ENCODE assay signal across 20 mouse cellular contexts in genomic region chr11:118369657-118370056, GRCm38 (mm10). TPM values are rescaled to one million over a fixed set of nuclear protein-coding genes. Genes with fewer than 3 reads are reported as not detected.
DNase-seq lines count a peak whose midpoint lies in the region; ATAC-seq and TF ChIP-seq lines count a peak whose summit lies in the region.
"Had no signal": no experiment of that assay in that cellular context is flagged by ENCODE, and none has a peak within 500 bp of the region (broad histone marks: within the 10 kb centered on the region; RNA-seq: fewer than 3 reads in every experiment).

No protein-coding gene starts in this region.

- no peak for TF ChIP-seq CTCF in lung, postnatal 0 days (IDR thresholded peaks at IDR 0.05)

- no peak overlapping the region for H3K27ac ChIP-seq in lung, postnatal 0 days (ENCODE audit: low read length)
- peak overlapping the region; percentile 2; the same call in 1 of the 2 replicates for H3K27ac ChIP-seq in limb, embryonic 10.5 days
- H3K27ac ChIP-seq in forebrain, embryonic 13.5 days = no peak overlapping the region
- H3K27ac ChIP-seq: heart, adult 2 months; hindbrain, embryonic 12.5 days had no signal

- H3K27me3 ChIP-seq in lung, postnatal 0 days (replicated peaks; ENCODE audit: insufficient read depth, low read length) = no peaks in the 10 kb centered on the region
- no peaks in the 10 kb centered on the region for H3K27me3 ChIP-seq in limb, embryonic 10.5 days (ENCODE audit: low read depth, poor library complexity, severe bottlenecking)
- H3K27me3 ChIP-seq in forebrain, embryonic 13.5 days = no peaks in the 10 kb centered on the region
- H3K27me3 ChIP-seq: hindbrain, embryonic 12.5 days had no signal

- ATAC-seq in lung, postnatal 0 days = no peak
- ATAC-seq in forebrain, embryonic 13.5 days = no peak
- ATAC-seq: forebrain, embryonic 14.5 days; hindbrain, embryonic 16.5 days; inflammation-experienced regulatory T-cells, adult 6 months had no signal

- WGBS in lung, postnatal 0 days = 73% methylated on average over 8 of the region's 8 CpGs
- 80% methylated on average over 8 of the region's 8 CpGs for WGBS in limb, embryonic 10.5 days
- 78% methylated on average over 8 of the region's 8 CpGs for WGBS in forebrain, embryonic 13.5 days

- no peaks in the 10 kb centered on the region for H3K36me3 ChIP-seq in lung, postnatal 0 days (ENCODE audit: insufficient read depth, low read length)
- H3K36me3 ChIP-seq in limb, embryonic 10.5 days = no peaks in the 10 kb centered on the region
- no peaks in the 10 kb centered on the region for H3K36me3 ChIP-seq in forebrain, embryonic 13.5 days (ENCODE audit: poor library complexity, severe bottlenecking)
- H3K36me3 ChIP-seq: heart, embryonic 12.5 days; hindbrain, embryonic 12.5 days had no signal

- H3K9ac ChIP-seq in lung, postnatal 0 days (replicated peaks; ENCODE audit: low read depth) = no peak overlapping the region
- H3K9ac ChIP-seq in forebrain, embryonic 13.5 days = no peak overlapping the region
- H3K9ac ChIP-seq: heart, embryonic 12.5 days; hindbrain, embryonic 12.5 days had no signal

- peak; percentile 3 for DNase-seq in gastrocnemius, postnatal 10 days
- DNase-seq in gastrocnemius, postnatal 4 days (ENCODE audit: low spot score in 2 of 2) = no peak
- peak; percentile 0 for DNase-seq in lung, postnatal 10 days
- no peak for DNase-seq in lung, postnatal 0 days (ENCODE audit: low spot score)
- peak; percentile 15 for DNase-seq in urinary bladder, adult 2 months (ENCODE audit: low spot score)
- no peak for DNase-seq in urinary bladder, postnatal 36 days (ENCODE audit: low spot score in 2 of 2)
- DNase-seq in limb, embryonic 10.5 days (ENCODE audit: low spot score) = no peak
- DNase-seq: adrenal gland, adult 2 months; adrenal gland, postnatal 25 days; cerebellum, adult 18-20 months; cerebellum, adult 9-11 months; cerebellum, postnatal 36 days; heart, postnatal 36 days had no signal

- H3K9me3 ChIP-seq in lung, postnatal 0 days (ENCODE audit: low read length) = no peaks in the 10 kb centered on the region
- H3K9me3 ChIP-seq in limb, embryonic 10.5 days (replicated peaks) = no peaks in the 10 kb centered on the region
- H3K9me3 ChIP-seq in forebrain, embryonic 13.5 days (replicated peaks) = no peaks in the 10 kb centered on the region
- H3K9me3 ChIP-seq: heart, embryonic 12.5 days; hindbrain, embryonic 12.5 days had no signal

- TF ChIP-seq EP300 in lung, postnatal 0 days (IDR thresholded peaks at IDR 0.05) = no peak

- no peak overlapping the region for H3K4me2 ChIP-seq in lung, postnatal 0 days (replicated peaks; ENCODE audit: low read depth, low read length)
- no peak overlapping the region for H3K4me2 ChIP-seq in forebrain, embryonic 13.5 days
- H3K4me2 ChIP-seq: heart, embryonic 12.5 days; hindbrain, embryonic 12.5 days had no signal

- H3K4me3 ChIP-seq in lung, postnatal 0 days (ENCODE audit: low read depth, low read length) = no peak overlapping the region
- no peak overlapping the region for H3K4me3 ChIP-seq in limb, embryonic 10.5 days
- no peak overlapping the region for H3K4me3 ChIP-seq in forebrain, embryonic 13.5 days
- H3K4me3 ChIP-seq: heart, adult 2 months; heart, embryonic 12.5 days; hindbrain, embryonic 12.5 days had no signal

- no peaks in the 10 kb centered on the region for H3K4me1 ChIP-seq in lung, postnatal 0 days (ENCODE audit: insufficient read depth, low read depth, low read length)
- H3K4me1 ChIP-seq in limb, embryonic 10.5 days = peaks cover 52% of the 10 kb centered on the region
- 0 out of 2 replicates have a peak, but pooled peaks cover under 1% of the 10 kb centered on the region for H3K4me1 ChIP-seq in forebrain, embryonic 13.5 days
- H3K4me1 ChIP-seq: hindbrain, embryonic 12.5 days had no signal

RNA-seq across cellular contexts. Expression of gene Timp2, which starts 14.1 kb away (rescaled TPM):
- 100 to 1,000 TPM; 151 to 185 TPM for total RNA-seq in gastrocnemius, postnatal 10 days (2021)
- total RNA-seq in gastrocnemius, postnatal 4 days (2021) = 100 to 1,000 TPM; 211 to 244 TPM
- polyA plus RNA-seq in lung, postnatal 0 days (2015; fragmentation: Nextera tagmentation; extraction: Ambion mirVana) = 105 and 107 TPM in 2 replicates
- polyA plus RNA-seq in urinary bladder, adult 2 months (2012; rRNA removed) = 600 and 646 TPM in 2 replicates
- 35.4 and 49.6 TPM in 2 replicates for polyA plus RNA-seq in limb, embryonic 10.5 days (2016; fragmentation: Nextera tagmentation; extraction: Ambion mirVana)
- polyA plus RNA-seq in forebrain, embryonic 13.5 days (2015; fragmentation: Nextera tagmentation; extraction: Ambion mirVana) = 36.0 and 38.8 TPM in 2 replicates

RNA-seq across cellular contexts. Expression of gene Cep295nl, which starts 27.4 kb away (rescaled TPM):
- 1 to 10 TPM; 1.2 to 2.7 TPM for total RNA-seq in gastrocnemius, postnatal 10 days (2021)
- total RNA-seq in gastrocnemius, postnatal 4 days (2021) = 1 to 10 TPM; 3.2 to 4.3 TPM
- polyA plus RNA-seq in lung, postnatal 0 days (2015; fragmentation: Nextera tagmentation; extraction: Ambion mirVana) = 0.44 and 0.88 TPM in 2 replicates
- 1.3 and 2.3 TPM in 2 replicates for polyA plus RNA-seq in urinary bladder, adult 2 months (2012; rRNA removed)
- polyA plus RNA-seq in limb, embryonic 10.5 days (2016; fragmentation: Nextera tagmentation; extraction: Ambion mirVana) = 0.61 and 1.1 TPM in 2 replicates
- polyA plus RNA-seq in forebrain, embryonic 13.5 days (2015; fragmentation: Nextera tagmentation; extraction: Ambion mirVana) = 0.13 and 0.31 TPM in 2 replicates
- polyA plus RNA-seq: adrenal gland, adult 2 months had no signal

RNA-seq across cellular contexts. Expression of gene Lgals3bp, which starts 32.2 kb away (rescaled TPM):
- total RNA-seq in gastrocnemius, postnatal 10 days (2021) = 10 to 100 TPM; 10.7 to 18.2 TPM
- 10 to 100 TPM; 16.3 to 19.6 TPM for total RNA-seq in gastrocnemius, postnatal 4 days (2021)
- polyA plus RNA-seq in lung, postnatal 0 days (2015; fragmentation: Nextera tagmentation; extraction: Ambion mirVana) = 30.8 and 44.3 TPM in 2 replicates
- polyA plus RNA-seq in urinary bladder, adult 2 months (2012; rRNA removed) = 154 and 187 TPM in 2 replicates
- 2.7 and 3.4 TPM in 2 replicates for polyA plus RNA-seq in limb, embryonic 10.5 days (2016; fragmentation: Nextera tagmentation; extraction: Ambion mirVana)
- 1.1 and 1.3 TPM in 2 replicates for polyA plus RNA-seq in forebrain, embryonic 13.5 days (2015; fragmentation: Nextera tagmentation; extraction: Ambion mirVana)

RNA-seq across cellular contexts. Expression of gene Cant1, which starts 49.2 kb away (rescaled TPM):
- total RNA-seq in gastrocnemius, postnatal 10 days (2021) = 10 to 100 TPM; 13.1 to 14.9 TPM
- total RNA-seq in gastrocnemius, postnatal 4 days (2021) = 10 to 100 TPM; 20.1 to 20.7 TPM
- polyA plus RNA-seq in lung, postnatal 0 days (2015; fragmentation: Nextera tagmentation; extraction: Ambion mirVana) = 21.3 and 22.5 TPM in 2 replicates
- polyA plus RNA-seq in urinary bladder, adult 2 months (2012; rRNA removed) = 38.2 and 41.2 TPM in 2 replicates
- polyA plus RNA-seq in limb, embryonic 10.5 days (2016; fragmentation: Nextera tagmentation; extraction: Ambion mirVana) = 24.1 and 25.9 TPM in 2 replicates
- 20.2 and 20.3 TPM in 2 replicates for polyA plus RNA-seq in forebrain, embryonic 13.5 days (2015; fragmentation: Nextera tagmentation; extraction: Ambion mirVana)

RNA-seq across cellular contexts. Expression of gene C1qtnf1, which starts 58.3 kb away (rescaled TPM):
- 10 to 100 TPM; 31.8 to 37.4 TPM for total RNA-seq in gastrocnemius, postnatal 10 days (2021)
- 10 to 100 TPM; 33.2 to 37.6 TPM for total RNA-seq in gastrocnemius, postnatal 4 days (2021)
- polyA plus RNA-seq in lung, postnatal 0 days (2015; fragmentation: Nextera tagmentation; extraction: Ambion mirVana) = 7.2 and 9.1 TPM in 2 replicates
- 31.7 and 38.1 TPM in 2 replicates for polyA plus RNA-seq in urinary bladder, adult 2 months (2012; rRNA removed)
- 1.9 and 3.1 TPM in 2 replicates for polyA plus RNA-seq in limb, embryonic 10.5 days (2016; fragmentation: Nextera tagmentation; extraction: Ambion mirVana)
- polyA plus RNA-seq in forebrain, embryonic 13.5 days (2015; fragmentation: Nextera tagmentation; extraction: Ambion mirVana) = 1.6 and 2.0 TPM in 2 replicates
- polyA plus RNA-seq: inflammation-experienced regulatory T-cells, adult 6 months had no signal

Comparison
In these comparisons a context has a peak if more than half of its experiments do, and no peak if none do; other contexts are left out.
1. DNase-seq: peak in gastrocnemius, postnatal 10 days (single experiment), lung, postnatal 10 days (single experiment) and urinary bladder, adult 2 months (single experiment); none in gastrocnemius, postnatal 4 days (0 of 2), lung, postnatal 0 days (single experiment), urinary bladder, postnatal 36 days (0 of 2) and limb, embryonic 10.5 days (single experiment).